Mouse (Mus musculus): ENCODE measurements around the gene Baiap2.

The Baiap2 gene

DNA sequence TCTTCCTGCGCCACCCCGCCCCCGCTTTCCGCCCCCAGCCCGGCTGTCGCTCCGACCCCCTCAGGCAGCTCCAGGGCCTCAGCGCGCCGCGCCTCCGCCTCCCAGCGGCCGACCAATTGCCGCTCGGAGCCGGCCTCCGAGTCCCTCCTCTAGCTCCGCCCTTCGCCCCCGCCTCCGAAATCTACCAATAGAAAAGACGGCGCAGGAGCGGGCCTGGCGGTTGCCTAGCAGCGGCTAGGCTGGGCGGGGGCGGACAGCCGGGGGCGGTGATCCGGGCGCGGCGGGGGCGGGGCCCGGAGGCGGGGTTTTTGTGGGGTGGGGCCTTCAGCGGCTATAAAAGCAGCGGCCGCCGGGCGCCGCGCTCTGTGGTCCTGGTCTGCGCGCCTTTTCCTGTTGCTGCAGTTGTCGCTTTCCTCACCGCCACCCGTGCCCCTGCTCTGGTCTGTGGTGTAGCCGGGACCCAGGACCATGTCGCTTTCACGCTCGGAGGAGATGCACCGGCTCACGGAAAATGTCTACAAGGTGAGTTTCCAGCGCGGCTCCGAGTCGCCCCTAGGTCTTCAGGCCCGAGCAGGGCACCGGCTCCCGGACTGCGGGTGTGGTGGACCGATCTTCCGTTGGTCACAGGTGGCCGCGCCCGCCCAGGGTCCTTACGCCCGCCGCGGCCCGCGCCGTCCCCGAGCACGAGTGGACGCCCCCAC is at the start of gene Baiap2:
Baiap2 (plus strand) TSS at position 37 of the 701 bp plus-strand sequence.
- DNase-seq = peak; percentile 100

GRCm38 (mm10) chr11:119893667-119894236 is 48.8 kb upstream of the Baiap2 start:
- no peak for DNase-seq

DNA sequence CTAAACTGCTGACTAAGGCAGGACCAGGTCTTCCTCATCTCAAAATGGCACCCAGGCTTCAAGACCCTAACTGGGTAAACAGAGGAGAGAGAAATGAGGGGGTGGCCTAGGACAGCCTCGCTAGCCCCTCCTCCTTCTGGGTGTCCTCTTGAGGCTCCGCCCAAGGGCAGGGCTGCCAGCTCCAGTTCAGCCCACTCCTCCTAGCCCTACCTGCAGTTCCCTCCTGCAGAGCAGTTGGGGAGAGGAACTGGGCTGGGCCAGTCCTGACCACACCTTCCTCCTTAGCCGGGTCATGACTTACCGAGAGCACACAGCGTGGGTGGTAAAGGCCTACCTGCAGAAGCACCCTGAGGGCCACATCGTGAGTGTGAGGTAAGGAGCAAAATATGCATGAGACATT is 47.9 kb upstream of the Baiap2 start:
- DNase-seq = no peak

DNA sequence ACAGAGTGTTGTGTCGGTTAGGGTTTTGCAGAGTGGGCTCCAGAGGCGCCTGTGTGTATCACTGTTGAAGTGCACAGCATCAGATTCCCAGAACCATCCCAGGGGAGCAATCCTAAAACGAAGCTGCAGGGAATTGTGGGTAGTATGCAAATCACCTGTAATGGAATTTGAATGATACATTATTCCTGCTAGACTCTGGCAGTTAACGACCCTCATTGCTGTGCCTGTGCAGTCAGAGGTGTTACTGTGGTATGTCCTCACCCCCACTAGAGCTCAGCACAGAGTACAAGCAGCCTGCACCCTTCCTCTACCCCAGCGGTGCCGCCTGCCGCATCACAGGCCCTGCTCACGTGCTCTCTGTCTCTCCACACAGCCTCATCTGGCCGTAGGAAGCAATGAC is 45.5 kb upstream of the Baiap2 start:
- DNase-seq = no peak

DNA sequence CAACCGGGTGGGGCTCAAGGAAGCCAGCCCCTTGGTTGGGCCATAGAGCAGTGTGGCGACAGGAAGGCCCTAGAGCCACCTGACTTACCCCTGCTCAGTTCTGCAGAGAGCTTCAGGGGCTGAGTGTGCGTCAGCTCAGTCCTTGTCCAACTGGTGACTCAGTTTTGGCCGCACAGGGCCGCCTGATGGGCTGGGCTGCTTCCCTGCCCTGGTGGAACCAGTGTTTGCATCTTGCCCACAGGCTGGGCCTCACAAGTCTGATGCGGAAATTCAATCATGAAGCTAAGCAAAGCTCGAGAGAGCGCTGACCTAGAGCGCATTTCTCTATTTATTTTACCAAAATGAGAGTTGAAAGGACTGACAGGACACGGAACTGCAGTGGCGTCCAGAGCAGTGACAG is 43.6 kb upstream of the Baiap2 start:
- DNase-seq = no peak

DNA sequence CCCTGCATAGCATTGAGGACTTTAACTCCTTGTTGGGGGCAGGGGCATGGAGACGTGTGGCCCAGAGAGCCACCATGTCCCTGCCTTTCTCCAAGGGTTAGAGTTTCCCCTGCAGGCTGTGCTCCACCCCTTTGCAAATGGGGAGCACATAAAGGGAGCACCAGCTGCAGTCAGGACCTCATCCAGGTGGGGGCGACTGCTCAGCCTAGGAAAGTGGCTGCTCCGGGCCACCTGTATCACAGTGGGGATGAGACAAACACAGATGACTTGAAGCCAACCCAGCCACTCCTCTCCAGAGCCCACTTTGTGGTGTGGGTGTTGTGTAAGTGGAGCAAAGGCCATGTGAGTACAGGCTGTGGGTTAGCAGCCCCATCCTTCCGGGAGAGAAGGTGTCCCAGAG is 41.4 kb upstream of the Baiap2 start:
- peak; percentile 36 for DNase-seq

DNA sequence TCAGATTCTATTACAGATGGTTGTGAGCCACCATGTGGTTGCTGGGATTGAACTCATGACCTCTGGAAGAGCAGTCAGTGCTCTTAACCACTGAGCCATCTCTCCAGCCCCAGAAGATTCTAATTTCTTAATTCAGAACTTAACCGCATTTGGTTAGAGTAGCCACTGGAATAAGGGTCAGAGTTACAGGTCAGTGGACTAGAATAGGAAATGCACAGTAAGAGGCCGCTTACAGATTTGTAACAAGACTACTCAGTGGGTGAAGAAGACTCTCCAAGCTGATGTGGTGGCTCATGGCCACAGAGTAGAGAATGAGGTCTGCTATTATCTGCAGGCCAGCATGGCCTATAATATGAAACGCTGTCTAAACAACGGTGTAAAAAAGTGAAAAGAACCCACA is 39.7 kb upstream of the Baiap2 start:
- DNase-seq = no peak

GRCm38 (mm10) chr11:119904621-119905286 is 37.8 kb upstream of the Baiap2 start:
- peak; percentile 80 for DNase-seq

- no peak for DNase-seq
Measured at GRCm38 (mm10) chr11:119905794-119906193, 36.8 kb upstream of the Baiap2 start.

DNA sequence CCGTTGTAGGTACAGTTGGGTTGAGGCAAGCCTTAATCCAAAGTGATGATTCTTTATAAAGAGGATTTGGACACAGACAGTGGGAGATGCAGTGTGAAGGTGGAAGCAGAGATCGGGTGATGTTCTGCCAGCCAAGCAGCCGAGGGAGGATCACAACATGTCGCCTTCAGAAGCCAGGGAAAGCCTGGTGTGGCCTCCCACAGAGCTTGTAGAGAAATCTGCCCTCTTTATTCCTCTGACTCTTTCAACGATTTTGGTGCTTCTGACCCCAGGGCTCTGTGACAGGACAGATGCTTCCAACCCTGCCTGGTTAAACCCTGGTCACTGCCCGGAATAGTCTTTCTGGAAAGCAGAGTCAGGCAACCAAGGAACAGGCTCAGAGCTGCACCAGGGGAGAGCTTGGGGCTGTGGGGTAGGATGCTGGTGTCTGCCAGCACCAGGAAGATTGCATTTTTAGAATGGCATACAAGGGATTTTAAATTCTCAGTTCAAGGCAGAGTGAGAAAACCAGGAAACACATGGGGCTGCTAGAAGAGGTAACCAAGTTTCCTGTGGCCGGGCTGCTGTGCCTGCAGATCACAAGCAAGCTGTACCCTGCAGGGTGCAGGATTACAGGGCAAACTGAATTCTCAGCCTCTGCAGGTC is 35.4 kb upstream of the Baiap2 start:
- no peak for DNase-seq

DNA sequence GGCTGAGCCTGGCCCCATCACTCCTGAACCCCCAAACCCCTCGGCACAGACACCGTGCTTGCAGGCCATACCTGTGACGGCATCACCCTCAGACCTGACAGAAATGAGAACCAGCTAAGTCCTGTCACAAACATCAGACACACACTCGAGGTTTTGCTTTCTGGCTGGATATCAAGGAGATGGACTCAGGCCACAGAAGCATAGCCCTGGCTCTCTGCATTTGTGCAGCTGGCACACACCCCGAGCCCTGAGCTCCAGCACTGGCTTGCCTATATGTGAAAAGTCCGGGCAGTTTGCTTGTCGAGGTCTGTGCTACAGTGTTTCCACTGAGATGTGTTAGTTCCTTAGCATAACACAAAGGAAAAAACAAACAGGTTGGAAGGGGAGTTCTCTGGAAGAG is 34.9 kb upstream of the Baiap2 start:
- no peak for DNase-seq

- DNase-seq = peak; percentile 87
Measured at GRCm38 (mm10) chr11:119909436-119909835, 33.1 kb upstream of the Baiap2 start.

DNA sequence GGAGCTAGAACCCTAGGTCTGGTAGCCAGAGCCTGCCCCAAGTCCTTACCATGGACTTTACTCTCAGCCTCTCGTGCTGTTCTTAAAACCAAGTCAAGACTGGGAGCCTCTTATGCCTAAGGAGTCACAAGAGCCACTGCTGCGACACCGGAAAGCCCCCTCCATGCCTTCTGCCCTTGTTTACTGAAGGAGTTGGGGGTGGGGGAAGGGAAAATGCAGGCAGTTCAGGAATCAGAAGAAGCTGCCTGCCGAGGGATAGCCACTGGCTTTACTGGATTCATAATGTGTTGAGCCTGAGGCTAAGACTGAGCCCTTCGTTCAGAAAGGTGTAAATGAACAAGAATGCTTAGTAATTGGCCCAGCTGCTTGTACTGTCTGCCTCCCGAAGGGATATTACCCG is 29.7 kb upstream of the Baiap2 start:
- DNase-seq = no peak

GRCm38 (mm10) chr11:119913291-119913934 is 29.1 kb upstream of the Baiap2 start, which contains the start of gene Chmp6:
Gene Chmp6, plus strand, starts transcription at chr11:119913441.
- peak; percentile 88 for DNase-seq

DNA sequence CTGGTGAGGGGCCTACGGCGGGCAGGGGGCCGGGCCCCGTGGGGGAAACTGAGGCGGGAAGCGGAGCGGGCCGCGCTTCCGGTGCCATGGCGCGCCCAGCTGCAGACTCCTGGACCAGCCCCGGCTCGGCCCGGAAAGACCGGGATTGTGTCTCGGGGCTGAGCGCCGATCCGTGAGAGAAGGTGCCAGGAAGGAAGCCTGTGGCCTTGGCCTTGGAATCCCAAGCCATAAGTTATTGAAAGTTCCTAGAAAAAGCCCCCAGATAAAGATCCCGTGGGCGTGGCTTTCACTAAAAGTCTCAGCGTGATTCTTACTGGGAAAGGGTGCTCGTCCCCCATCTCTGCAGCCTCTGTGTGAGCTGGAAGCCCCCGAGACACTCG is 28.6 kb upstream of the Baiap2 start:
- no peak for DNase-seq

- DNase-seq = no peak
Measured at GRCm38 (mm10) chr11:119914381-119914780, 28.2 kb upstream of the Baiap2 start.

- no peak for DNase-seq
Measured at GRCm38 (mm10) chr11:119915666-119916065, 26.9 kb upstream of the Baiap2 start.

- no peak for DNase-seq
Measured at GRCm38 (mm10) chr11:119916102-119916790, 26.3 kb upstream of the Baiap2 start.

GRCm38 (mm10) chr11:119916834-119917469 is 25.6 kb upstream of the Baiap2 start:
- DNase-seq = no peak

GRCm38 (mm10) chr11:119918521-119918920 is 24.0 kb upstream of the Baiap2 start:
- DNase-seq = no peak

- no peak for DNase-seq
Measured at GRCm38 (mm10) chr11:119919432-119919831, 23.1 kb upstream of the Baiap2 start.

- peak; percentile 77 for DNase-seq
Measured at GRCm38 (mm10) chr11:119919897-119920296, 22.7 kb upstream of the Baiap2 start.

Data from thymus, postnatal 14 days (tissue).